Mouse (Mus musculus) skeletal muscle tissue, adult 2 months (tissue): ENCODE data around the gene AC124108.1.

Experiments used
- DNase-seq: peaks from one replicate; pipeline ENCODE4 v3.0.0-alpha.2; 2012; ENCODE audit warnings: low read depth, low spot score

Gene AC124108.1

DNA sequence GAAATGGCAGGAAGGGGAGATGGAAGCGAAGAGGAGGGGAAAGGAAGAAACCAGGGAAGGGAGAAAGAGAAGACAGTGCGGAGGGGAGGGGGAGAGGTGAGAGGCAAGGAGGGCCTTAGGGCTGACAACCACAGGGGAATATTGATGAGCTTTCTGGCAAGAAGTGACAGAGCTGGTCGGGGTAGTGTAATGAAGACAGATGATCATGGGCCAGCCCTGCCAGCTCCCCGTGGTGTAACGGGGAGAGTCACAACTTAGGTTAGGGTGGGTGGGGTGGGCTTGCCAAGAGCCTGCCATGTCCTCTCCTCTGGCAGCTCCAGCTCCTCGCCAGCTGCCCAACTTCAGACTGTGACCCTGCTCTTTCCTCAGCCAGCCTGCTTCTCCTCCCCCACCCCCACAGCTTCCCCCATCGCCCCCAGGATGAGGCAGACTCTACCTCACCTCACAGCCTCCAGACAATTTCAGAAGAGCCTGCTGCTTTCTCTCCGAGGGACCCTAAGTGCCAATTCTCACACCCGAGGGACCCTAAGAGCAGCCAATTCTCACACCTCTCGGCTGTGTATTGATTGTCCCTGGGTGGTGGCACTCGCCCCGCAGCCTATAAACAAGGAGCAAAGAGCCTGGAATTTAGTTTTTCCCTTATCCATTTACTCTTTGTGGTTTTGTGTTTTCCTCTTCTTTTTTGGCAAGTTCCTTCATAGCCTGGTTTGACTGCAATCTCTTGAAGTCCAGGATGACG, 26.3 kb upstream of the AC124108.1 start:
- DNase-seq, result no peak

DNA sequence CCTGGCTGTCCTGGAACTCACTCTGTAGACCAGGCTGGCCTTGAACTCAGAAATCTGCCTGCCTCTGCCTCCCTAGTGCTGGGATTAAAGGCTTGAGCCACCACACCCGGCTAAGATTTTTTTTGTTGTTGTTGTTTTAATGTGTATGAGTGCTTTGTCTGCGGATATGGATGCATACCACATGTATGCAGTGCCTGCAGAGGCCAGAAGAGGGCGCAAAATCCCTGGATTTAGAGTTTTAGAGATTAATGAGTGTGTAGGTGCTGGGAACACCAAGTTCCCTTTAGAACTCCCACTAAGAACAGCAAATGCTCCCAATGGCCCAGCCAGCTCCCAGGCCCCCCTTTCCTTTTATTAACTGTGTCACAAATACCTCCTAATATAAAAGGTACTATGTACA, 25.4 kb upstream of the AC124108.1 start:
- no peak for DNase-seq

DNA sequence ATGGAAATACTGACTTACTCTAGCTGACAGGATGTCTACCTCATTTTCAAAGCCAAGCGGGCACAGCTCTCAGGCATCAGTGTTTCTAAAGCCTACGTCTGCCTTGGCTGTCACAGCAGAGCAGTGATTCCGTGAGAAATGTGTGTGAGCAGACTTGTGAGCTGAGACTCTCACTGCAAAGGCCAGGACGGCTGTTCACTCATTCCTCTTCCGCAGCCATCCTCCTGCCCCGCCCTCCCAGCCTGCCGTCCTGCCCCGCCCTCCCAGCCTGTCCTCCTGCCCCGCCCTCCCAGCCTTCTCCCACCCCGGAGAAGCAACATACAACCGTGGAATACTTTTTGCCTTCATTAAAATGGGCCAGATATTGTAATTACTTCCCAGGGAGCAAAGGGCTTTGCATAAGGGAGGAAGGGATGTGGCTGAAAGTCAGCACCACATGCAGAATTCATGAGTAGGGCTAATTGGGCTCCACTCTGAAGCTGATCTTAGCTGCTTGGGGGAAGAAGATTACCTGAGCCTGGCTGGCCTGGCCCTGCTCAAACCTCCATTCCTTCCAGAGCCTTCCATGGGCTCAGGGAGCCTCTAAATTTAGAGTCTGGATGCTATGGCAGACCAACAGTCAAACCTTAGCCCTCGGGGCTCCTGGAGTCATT, 23.0 kb upstream of the AC124108.1 start:
- no peak for DNase-seq

DNA sequence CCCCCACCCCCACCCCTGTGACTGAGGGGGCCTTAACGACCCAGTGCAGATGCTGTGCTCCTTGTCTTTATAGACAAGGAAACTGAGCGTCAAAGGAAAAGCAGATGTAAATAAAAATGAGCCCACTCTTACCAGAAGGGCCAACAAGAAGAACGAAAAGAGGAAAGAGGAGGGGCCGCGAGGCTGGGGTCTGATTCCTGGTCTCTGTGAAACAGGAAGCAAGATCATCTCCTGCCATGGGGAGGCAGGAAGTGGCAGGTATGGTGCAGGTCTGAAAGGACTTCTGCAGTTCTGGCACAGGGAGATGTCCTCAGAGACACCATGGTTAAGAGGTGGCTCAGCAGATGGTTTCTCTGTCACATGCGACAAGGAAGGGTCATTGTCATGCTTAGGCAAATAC, 20.6 kb upstream of the AC124108.1 start:
- no peak for DNase-seq

DNA sequence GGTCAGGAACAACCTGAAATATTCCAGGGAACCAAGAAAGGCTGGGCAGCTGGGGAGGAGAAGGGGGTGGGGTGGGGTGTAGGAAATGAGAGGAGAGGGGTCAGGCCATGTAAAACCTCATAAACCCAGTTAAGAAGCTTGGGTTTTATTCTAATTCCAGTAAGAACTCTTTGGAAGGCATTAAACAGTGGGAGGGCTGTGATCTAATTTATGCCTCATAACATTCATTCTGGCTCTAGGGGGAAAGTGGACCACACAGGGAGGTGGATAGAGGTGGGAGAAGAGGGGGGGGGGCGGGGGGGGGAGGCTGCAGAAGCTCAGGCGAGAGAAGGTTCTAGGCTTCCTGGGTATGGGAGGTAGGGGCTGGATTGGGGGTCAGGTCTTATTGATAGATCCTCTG, 19.6 kb upstream of the AC124108.1 start:
- no peak for DNase-seq

DNA sequence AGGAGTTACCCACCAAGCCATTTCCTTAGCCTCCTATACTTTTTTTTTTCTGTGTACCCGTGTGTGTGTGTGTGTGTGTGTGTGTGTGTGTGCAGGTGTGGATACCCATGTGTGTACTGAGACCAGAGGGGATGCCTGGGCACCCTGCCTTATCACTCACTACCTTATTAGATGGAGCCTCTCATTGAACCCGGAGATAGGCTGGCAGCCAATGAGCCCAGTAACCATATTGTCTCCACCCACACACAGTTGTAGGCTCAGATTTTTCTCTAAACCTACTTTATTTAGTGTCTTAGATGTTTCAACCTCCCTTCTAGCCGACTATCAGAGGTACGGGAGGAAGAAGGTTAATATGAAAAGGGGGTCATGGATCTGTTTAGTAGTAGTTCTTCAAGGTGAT, 5.0 kb upstream of the AC124108.1 start:
- DNase-seq, result no peak

DNA sequence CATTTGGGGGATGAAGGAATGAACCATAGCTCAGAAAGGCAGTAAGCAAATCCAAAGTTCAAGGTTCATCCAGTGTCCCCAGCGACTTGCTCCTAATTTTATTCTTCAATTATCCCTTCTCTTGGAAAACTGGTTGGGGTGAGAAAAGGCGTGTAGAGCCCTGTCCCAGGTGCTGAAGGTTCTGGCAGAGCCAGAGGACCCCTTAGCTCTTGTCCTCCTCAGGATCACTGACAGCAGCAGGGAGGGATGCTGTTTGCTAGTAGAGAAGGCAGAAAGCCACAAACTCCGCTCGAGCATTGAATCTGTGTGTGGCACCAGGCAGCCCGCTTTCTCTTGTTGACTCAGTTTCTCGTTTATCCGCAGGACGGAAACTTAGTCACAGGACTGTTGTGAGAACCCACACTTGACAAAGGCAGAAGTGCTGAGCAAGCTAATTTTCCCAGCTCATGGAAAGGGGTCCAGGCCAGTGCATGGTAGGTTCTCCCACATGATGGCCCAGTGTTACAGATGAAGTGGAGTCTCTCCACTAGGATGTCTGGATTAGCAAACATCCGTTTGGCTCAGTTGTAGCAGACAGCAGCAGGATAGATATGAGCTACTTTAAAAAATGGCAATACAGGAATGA, 2.7 kb upstream of the AC124108.1 start:
- DNase-seq, result no peak

DNA sequence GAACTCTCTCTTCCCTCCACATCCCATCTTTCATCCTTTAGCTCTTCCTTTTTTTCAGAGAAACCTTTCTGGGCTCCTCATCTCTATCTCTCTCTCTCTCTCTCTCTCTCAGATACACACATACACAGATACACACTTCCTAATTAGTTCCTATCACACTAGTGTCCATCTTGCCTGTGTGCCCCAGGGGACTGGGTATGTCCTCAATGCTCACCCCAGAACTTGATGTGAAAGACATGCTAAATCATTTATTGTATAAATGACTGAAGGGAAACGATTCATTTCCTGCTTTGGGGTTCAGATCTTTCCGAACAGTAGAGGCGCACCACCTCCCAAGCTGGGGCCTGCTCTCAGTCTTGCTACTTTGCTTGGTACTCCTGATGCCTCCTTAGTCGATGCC, 2.0 kb upstream of the AC124108.1 start:
- DNase-seq, result no peak

DNA sequence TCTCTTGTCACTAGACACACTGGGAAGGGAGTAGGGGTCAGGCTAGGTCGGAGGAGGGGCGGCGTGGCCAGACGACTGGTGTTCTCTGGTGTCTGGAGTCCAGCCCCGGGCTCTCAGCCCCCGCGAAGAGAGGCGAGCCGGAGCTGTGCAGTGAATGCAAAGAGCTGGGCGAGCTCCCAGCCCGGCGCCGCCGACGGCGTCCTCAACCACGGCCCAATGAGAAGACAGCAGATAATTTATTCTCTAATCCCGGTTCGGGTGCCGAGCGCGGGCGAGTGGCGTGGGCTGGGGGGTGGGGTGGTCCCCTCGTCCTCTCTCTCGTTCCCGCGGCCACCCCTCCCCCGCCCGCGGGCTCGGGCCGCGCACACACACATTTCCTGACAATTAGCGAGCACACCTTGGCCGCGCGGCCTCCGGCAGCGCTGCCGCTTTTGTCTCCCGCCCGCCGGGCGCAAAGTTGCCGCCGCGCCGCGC, 1.2 kb upstream of the AC124108.1 start:
- DNase-seq, result no peak

DNA sequence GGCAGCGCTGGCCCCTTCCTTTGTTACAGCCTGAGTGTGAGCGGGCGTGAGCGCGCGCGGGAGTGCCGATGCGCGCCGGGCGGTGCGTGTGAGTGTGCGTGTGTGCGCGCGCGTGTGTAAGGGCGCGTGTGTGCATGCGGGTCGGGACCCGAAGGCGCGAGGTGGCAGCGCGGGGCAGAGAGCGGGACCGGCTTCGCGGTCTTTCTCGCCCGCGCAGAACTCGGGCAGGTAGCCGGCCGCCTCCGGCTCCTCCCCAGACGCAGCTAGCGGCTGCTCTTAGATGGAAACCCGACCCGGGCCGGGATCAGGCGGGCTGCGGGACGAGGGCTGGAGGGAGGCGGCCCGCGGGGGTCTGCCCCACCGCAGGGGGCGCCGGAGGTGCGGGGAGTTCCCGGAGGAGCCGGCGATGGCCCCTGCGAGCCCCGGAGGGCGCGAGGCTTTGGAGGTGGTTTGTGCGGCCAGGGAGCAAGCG, 600 bp upstream of the AC124108.1 start:
- DNase-seq, result no peak

DNA sequence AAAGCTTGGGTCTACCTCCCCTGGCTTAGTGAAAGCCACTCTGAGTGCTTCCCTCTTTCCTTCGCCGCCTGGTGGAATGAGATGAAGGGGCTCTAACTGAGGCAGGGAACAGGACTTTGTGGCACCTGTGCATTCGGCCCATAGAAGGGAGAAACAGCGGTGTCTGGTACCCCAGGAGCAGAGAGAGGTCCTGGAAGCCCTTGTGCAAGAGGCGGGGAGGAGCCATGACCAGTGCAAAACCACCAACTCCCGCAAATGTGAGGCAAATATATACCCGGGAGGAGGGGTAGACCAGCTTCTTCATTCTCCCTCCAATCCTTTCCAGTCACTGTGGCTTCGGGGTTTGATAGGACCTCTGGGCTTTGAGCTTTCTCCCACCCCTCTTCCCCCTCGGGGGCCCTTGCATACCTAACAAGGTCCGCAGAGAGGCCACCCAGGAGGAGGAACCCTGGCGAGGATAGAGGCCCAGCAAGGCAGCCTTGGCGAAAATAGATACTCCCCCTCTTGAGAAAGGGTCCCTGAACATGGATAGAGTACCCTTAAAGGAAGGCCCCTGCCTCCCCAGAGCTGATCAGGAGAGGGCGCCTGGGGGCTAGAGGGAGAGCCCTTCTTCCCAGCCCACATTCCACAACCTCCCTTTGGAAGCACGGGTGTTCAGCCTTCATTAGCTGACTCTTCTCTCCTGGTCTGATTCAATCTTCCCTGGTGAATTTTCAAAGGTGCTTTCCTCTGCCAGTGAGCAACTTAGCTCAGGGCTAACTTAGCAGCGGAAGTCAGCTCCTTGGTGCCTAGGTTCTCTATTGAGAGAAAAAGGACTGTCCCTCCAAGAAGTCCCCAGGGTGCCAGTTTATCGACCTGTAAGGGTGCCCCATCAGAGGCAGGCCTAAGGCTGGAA, 776 bp downstream of the AC124108.1 start:
- no peak for DNase-seq

DNA sequence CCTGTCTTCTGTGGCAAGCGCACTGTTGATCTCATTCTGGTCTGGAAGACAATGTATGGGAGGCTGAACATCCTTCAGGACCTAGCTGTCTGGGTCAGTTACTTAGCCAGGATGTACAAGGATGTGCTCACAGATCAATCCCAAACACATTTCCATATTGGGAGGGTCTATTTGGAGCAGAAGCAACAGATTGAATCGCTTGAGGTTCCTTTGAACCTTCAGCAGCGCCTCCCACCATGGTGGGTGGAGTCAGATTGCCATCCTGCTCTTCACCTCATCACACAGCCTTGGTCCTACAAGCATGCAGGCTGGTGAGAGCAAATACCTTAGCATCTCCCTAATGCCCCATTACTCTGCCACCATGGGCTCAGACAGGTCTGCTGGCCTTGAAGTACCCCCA, 2.5 kb downstream of the AC124108.1 start:
- no peak for DNase-seq

DNA sequence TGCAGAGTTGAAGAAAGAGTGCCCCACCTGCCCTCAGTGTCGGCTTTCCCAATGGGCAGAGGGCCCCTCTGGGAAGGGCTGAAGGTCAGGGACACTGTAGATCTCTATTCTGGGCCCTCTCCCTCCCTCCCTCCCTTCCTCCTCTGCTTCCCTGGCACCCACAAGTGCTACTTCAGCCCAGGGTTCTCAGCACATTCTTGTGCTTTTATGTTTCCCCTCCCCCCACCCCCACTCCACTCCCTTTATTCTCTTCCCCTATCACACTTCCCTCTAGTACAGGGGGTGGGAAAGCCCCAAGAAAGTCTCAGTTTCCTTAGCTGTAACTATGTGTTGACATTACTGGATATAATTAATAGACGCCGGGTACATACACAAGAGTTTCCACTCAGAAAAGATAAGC, 3.4 kb downstream of the AC124108.1 start:
- DNase-seq, result no peak

DNA sequence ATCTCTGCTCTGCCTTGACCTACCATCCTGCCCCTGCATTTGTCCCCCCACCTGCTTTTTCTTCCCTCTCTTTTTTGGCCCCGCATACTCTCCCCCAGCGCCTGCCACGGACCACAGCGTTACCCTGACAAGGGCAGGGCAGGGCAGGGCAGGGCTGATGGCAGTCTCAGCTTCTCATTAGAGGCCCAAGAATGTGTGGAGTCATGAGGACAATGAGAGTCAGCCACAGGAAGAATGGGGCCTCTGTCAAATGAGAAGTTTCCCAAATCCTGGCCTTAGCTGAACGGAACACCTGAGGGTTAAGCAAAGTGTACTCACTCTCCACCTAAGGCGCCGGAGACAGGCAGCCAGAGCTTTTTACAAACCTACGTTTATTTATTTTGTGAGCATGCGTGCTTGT, 3.8 kb downstream of the AC124108.1 start:
- DNase-seq, result no peak

DNA sequence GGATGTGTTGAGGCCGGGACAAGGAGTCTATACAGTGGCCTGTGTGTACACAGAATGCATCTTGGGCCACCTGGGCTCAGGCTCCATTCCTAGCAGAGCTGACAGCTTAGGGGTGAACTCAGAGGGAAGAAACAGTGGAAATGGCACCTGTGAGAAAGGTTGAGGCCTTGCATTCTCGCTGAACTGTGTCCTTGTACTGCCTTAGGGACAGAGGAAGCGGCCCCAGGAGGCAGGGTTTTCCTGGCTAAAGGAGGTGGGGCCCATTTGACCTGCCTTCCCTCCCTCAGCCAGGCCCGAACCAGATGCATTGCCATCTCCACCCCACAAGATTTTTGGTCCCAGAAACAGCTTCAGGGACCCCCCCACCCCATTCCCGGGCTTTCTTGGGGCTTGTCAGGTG, 4.4 kb downstream of the AC124108.1 start:
- DNase-seq, result no peak

DNA sequence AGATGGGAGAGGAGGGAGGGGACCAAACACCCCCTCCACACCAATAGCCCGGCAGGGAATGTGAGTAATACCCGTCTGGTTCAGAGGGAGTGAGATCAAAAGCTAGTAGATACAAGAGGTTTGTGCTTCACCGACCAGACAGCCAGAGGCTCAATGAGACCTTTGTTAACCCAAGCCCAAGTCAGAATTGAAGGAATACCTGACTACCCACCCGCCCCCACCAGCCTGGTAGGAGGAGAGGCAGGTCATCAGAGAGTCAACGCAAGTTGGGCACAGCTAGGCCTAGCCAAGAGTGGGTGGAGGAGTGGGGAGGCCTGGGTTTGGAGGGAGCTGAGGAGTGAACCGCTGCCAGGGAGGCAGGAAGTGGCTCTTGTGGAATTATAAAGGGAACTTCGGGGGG, 5.1 kb downstream of the AC124108.1 start:
- no peak for DNase-seq

DNA sequence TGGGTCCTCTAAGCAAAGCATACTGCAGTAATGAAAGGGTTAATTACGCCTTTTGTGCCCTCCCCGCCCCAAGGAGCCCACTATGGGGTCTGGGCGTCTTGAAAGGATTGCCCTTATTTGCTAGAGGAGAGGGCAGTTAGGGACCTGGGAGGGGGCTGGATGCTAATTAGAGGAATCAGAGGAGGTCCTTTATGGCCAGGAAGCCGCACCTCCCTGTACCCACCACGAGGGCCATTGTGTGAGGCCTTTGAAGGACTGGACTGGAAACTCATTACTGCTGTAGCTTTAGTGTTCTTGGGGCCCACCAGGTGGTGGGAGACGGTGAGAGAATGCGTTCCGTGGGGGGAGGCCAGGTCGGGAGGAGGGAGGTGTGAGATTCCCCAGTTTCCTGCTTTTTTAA, 6.4 kb downstream of the AC124108.1 start:
- no peak for DNase-seq

DNA sequence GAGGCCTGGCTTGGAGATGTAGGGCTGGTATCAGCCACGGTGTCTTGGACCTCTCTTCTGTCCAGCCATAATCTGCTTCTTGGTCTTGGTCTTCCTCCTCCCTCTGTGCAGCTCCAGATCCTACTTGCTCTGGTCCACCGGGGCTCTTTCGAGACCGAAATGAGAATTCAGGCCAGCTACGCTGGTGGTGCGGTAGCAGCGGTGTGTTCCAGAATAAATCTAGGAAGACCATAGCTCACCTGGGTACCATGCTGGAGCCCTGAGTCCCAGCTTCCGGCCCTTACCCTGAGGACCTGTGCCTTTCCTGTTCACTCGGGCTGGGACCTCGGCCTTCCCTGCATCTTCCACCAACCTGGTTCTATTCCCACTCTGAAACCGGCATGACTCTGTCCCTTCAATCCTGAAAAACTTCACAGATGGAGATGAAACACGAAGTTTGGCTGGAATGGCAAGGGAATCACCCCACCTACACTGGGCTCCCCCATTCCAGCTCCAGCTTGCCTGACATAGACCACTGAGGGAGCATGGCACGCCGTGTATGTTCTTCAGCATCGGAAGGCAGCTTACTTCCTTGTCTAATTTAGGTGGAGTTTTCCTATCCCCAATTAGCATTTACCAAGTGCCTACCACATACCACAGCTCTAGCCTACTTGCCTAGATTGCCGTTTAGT, 7.3 kb downstream of the AC124108.1 start:
- no peak for DNase-seq

DNA sequence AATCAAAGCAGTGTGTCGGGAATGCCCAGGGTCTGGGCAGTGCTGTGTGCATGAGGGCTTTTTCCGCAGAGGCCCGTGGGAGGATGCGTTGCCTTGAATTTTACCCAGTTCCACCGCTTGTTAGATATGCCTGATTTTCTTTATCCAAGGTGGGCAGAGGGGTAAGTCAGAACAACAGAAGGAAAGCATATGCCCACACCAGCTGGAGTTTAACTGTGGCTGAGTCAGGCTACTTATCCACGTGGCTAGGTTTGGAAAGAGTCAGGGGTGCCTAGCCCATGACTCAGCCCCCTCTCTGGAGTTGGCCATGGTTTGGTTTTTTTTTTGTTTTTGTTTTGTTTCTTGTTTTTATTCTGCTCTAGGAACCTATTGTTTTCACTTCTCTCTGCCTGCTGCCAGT, 8.0 kb downstream of the AC124108.1 start:
- no peak for DNase-seq

DNA sequence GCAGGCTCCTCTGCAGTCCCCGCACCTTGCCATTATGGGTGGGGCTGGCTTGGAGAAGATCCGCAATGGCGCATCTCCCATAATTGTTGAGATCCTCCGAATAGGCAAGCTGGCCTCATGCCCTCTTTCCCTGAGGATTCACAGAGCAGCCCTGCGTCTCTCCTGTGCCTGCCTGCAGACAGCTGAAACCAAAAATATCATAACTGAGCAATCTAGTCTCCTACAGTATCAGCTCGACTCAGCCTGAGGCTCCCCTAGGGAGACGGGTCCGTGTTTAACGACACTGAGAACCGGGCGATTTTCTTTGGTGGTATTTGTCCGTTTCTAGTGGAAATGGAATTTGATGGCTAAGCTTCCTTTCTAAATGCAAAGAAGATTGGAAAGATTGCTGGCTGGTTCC, 8.7 kb downstream of the AC124108.1 start:
- DNase-seq, result no peak
